Mouse (Mus musculus): ENCODE data around the gene Shc4.

- TF ChIP-seq CTCF (IDR thresholded peaks at IDR 0.05; ENCODE audit: low read depth, low read length) (no peak), GATA1 (IDR thresholded peaks at IDR 0.05; ENCODE audit: borderline replicate concordance, low read length) (no peak)
Measured at GRCm38 (mm10) chr2:125723086-125723407, 901 bp downstream of the Shc4 start.
